Comparison of ENCODE assay signal across 8 mouse cellular contexts in the genomic region with DNA sequence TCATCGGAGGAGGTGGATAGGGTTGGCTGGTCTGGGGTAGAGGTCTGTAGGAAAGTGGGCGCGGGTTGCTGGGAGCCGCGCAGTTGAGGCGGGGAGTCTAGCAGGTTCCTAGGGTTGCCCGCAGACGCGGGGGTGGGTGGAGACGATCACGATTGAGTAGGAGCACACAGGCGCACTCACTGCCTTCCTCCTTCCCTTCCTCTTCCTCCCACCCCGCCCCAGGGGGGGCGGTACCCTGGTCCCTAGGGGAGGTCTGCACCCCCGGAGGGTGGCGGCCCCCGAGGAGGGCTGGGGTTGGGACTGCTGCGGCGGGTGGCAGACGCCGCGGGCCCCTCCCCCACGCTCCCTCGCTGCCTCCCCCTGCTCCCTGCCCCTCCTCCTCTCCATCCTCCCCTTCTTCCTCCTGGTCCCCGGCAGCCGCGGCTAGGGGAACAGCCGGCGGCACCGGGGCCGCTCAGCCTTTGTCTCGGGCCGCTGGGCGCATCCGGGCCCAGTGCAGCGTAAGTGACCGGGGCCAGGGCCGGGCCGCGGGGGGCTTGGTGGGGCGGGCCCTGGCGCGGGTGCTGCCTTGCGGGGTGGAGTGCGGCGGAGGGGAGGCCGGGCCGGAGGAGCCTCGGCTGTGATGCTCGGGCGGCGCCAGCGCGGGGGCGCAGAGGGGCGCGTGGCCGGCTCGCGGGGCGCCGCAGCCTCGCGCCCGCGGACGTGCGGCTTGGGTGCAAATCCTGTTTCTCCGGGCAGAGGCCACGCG. TPM values are rescaled to one million over a fixed set of nuclear protein-coding genes. Genes with fewer than 3 reads are reported as not detected.
A peak's percentile ranks its signal among the peaks of the same experiment; 100 is the strongest.
DNase-seq lines count a peak whose midpoint lies in the region; ATAC-seq and TF ChIP-seq lines count a peak whose summit lies in the region.

Gpr45 (plus strand) TSS at position 139 of the 748 bp plus-strand sequence.

- H3K27me3 ChIP-seq in intestine, embryonic 14.5 days (replicated peaks; ENCODE audit: control insufficient read depth, insufficient read depth, low read length) = no peaks in the 10 kb centered on the region
- no peaks in the 10 kb centered on the region for H3K27me3 ChIP-seq in limb, embryonic 15.5 days
- peaks cover 3% of the 10 kb centered on the region; the same call in 1 of the 2 replicates for H3K27me3 ChIP-seq in thymus, adult 2 months (ENCODE audit: control insufficient read depth, insufficient read depth, low read length)

- peak; percentile 83 for ATAC-seq in intestine, embryonic 14.5 days (replicated peaks; ENCODE audit: low FRiP score, low TSS enrichment, low read depth)
- peak; percentile 57 for ATAC-seq in limb, embryonic 15.5 days (ENCODE audit: insufficient number of reproducible peaks, low FRiP score, low TSS enrichment, low read depth)

- H3K4me3 ChIP-seq in intestine, embryonic 14.5 days (ENCODE audit: low read depth, low read length) = peak within 1 kb of the TSS; percentile 63
- peak within 1 kb of the TSS; percentile 79 for H3K4me3 ChIP-seq in limb, embryonic 15.5 days
- peak within 1 kb of the TSS; percentile 26 for H3K4me3 ChIP-seq in thymus, adult 2 months (ENCODE audit: control insufficient read depth, insufficient read depth, low read length)

- H3K4me2 ChIP-seq in intestine, embryonic 14.5 days (ENCODE audit: low read length) = peak within 1 kb of the TSS; percentile 78
- peak within 1 kb of the TSS; percentile 93 for H3K4me2 ChIP-seq in limb, embryonic 15.5 days

- H3K9ac ChIP-seq in intestine, embryonic 14.5 days (ENCODE audit: low read length) = peak within 1 kb of the TSS; percentile 76
- H3K9ac ChIP-seq in limb, embryonic 15.5 days = peak within 1 kb of the TSS; percentile 73

- no peak for TF ChIP-seq CTCF in thymus, adult 2 months (IDR thresholded peaks at IDR 0.05; ENCODE audit: borderline replicate concordance, control insufficient read depth, extremely low read depth, insufficient read depth, low read length, poor library complexity)

- DNase-seq in heart, adult 18-20 months = peak; percentile 16 to 30
- DNase-seq in heart, postnatal 25 days (ENCODE audit: low spot score) = no peak
- peak; percentile 69 to 71 for DNase-seq in cerebellum, postnatal 14 days
- peak; percentile 47 to 51 for DNase-seq in frontal cortex, postnatal 25 days (ENCODE audit: low spot score in 2 of 2)
- DNase-seq in intestine, embryonic 14.5 days (ENCODE audit: low spot score) = peak; percentile 77
- peak; percentile 76 for DNase-seq in neural tube, embryonic 10.5 days (ENCODE audit: extremely low spot score, low spot score)
- DNase-seq in thymus, adult 2 months = peak; percentile 54

- no peaks in the 10 kb centered on the region for H3K36me3 ChIP-seq in intestine, embryonic 14.5 days (ENCODE audit: control insufficient read depth, insufficient read depth, low read length)
- no peaks in the 10 kb centered on the region for H3K36me3 ChIP-seq in limb, embryonic 15.5 days
- no peaks in the 10 kb centered on the region for H3K36me3 ChIP-seq in thymus, adult 2 months (ENCODE audit: control insufficient read depth, insufficient read depth, low read length)

- intact Hi-C loops in heart, postnatal 25 days (cut with DNase I) = no loop called here

- no peak within 1 kb of the TSS for H3K27ac ChIP-seq in intestine, embryonic 14.5 days (ENCODE audit: low read depth)
- H3K27ac ChIP-seq in limb, embryonic 15.5 days = peak within 1 kb of the TSS; percentile 75
- H3K27ac ChIP-seq in thymus, adult 2 months (ENCODE audit: control insufficient read depth, insufficient read depth, low read length) = no peak within 1 kb of the TSS

- WGBS in intestine, embryonic 14.5 days = under 1% methylated on average over 63 of the region's 71 CpGs
- WGBS in limb, embryonic 15.5 days = under 1% methylated on average over 44 of the region's 71 CpGs
- WGBS in thymus, adult 2 months = 1% methylated on average over 70 of the region's 71 CpGs

- no peak for TF ChIP-seq POLR2A in thymus, adult 2 months (IDR thresholded peaks at IDR 0.05; ENCODE audit: control insufficient read depth, extremely low read depth, insufficient read depth, low read length, poor library complexity)

- H3K9me3 ChIP-seq in intestine, embryonic 14.5 days (ENCODE audit: control insufficient read depth, low read length) = no peaks in the 10 kb centered on the region
- no peaks in the 10 kb centered on the region for H3K9me3 ChIP-seq in limb, embryonic 15.5 days

- H3K4me1 ChIP-seq in intestine, embryonic 14.5 days (replicated peaks; ENCODE audit: control insufficient read depth, insufficient read depth, low read length) = no peaks in the 10 kb centered on the region
- peaks cover 13% of the 10 kb centered on the region for H3K4me1 ChIP-seq in limb, embryonic 15.5 days
- H3K4me1 ChIP-seq in thymus, adult 2 months (replicated peaks; ENCODE audit: control insufficient read depth, insufficient read depth, low read length) = no peaks in the 10 kb centered on the region

RNA-seq across cellular contexts. Expression of gene Gpr45, which starts in this region (rescaled TPM):
- total RNA-seq in heart, adult 18-20 months (2021) = not detected
- total RNA-seq in heart, postnatal 25 days (2021) = under 1 TPM; 0.23 to 0.34 TPM
- polyA plus RNA-seq in intestine, embryonic 14.5 days (2014; fragmentation: Nextera tagmentation; extraction: Ambion mirVana) = 6.4 and 7.0 TPM in 2 replicates
- 4.4 and 5.2 TPM in 2 replicates for polyA plus RNA-seq in limb, embryonic 15.5 days (2015; fragmentation: Nextera tagmentation; extraction: Ambion mirVana)
- 0.60 and 2.4 TPM in 2 replicates for polyA plus RNA-seq in thymus, adult 2 months (2012; rRNA removed)

Comparison
In these comparisons a context has a peak if more than half of its experiments do, and no peak if none do; other contexts are left out.
1. Peak in DNase-seq in heart, adult 18-20 months; RNA of the gene not detected or under 1 TPM.
2. H3K4me3 ChIP-seq: peak in every context shown above with its lines; median percentile 79 in limb, embryonic 15.5 days; 63 in intestine, embryonic 14.5 days; 26 in thymus, adult 2 months.